Mouse (Mus musculus) forebrain, postnatal 0 days (tissue): ENCODE results near the gene March2. TPM values are rescaled to one million over a fixed set of nuclear protein-coding genes. Genes with fewer than 3 reads are reported as not detected.
A peak's percentile ranks its signal among the peaks of the same experiment; 100 is the strongest.

Experiments
- ATAC-seq: fragments of 200-750 bp; cut with Nextera tagmentation; 2 replicates; pipeline ENCODE4 v1.8.0; 2017; ENCODE audit warnings: mild to moderate bottlenecking, moderate library complexity
- DNase-seq: peaks from one replicate; pipeline ENCODE4 v3.0.0-alpha.2; 2015
- H3K27ac ChIP-seq: fragments of 300-500 bp; sonication (generic); 2 replicates; pipeline ENCODE4 v1.5.1; 2014; ENCODE audit warnings: low read depth, mild to moderate bottlenecking, antibody characterized with exemption, low read length, moderate library complexity, mixed read lengths
- H3K27me3 ChIP-seq: fragments of 300-500 bp; sonication (generic); 2 replicates; pipeline ENCODE4 v1.6.1; 2014; ENCODE audit warnings: mild to moderate bottlenecking, low read length, mixed read lengths; ENCODE audit not compliant: insufficient read depth
- H3K36me3 ChIP-seq: fragments of 300-500 bp; sonication (generic); 2 replicates; pipeline ENCODE4 v1.6.1; 2014; ENCODE audit warnings: mild to moderate bottlenecking, moderate library complexity; ENCODE audit not compliant: insufficient read depth
- H3K4me1 ChIP-seq: fragments of 300-500 bp; sonication (generic); 2 replicates; pipeline ENCODE4 v1.6.1; 2014; ENCODE audit warnings: antibody characterized with exemption; ENCODE audit not compliant: insufficient read depth
- H3K4me2 ChIP-seq: fragments of 300-500 bp; sonication (generic); 2 replicates; pipeline ENCODE4 v1.6.1; 2014; ENCODE audit warnings: low read depth, mild to moderate bottlenecking, moderate library complexity
- H3K4me3 ChIP-seq: fragments of 300-500 bp; sonication (generic); 2 replicates; pipeline ENCODE4 v1.5.1; 2014; ENCODE audit warnings: low read depth, low read length, mixed read lengths
- H3K9ac ChIP-seq: fragments of 300-500 bp; sonication (generic); 2 replicates; pipeline ENCODE4 v1.6.1; 2014; ENCODE audit warnings: mild to moderate bottlenecking
- H3K9me3 ChIP-seq: fragments of 300-500 bp; sonication (generic); 2 replicates; pipeline ENCODE4 v1.6.1; 2016; ENCODE audit warnings: low read length
- CTCF ChIP-seq: sonication (generic); IDR thresholded peaks from 2 replicates; pipeline ENCODE4 v1.5.1; 2016; ENCODE audit warnings: antibody characterized with exemption, control low read depth, low read depth
- WGBS: fragments of 180-500 bp; shearing (Covaris S2); extraction: QIAGEN DNeasy Blood & Tissue Kit; methylation state at CpG from one replicate; pipeline ENCODE4 v1.1.7; 2014; 5-methylcytosine and 5-hydroxymethylcytosine counted together
- polyA plus RNA-seq: library from polyadenylated mRNA; unstranded; fragments of >200 nt; fragmentation: Nextera tagmentation; extraction: Ambion mirVana; gene quantifications from 2 replicates; pipeline ENCODE4 v1.2.1, GENCODE M21; 2015
- total RNA-seq: library from RNA; depleted of rRNA; stranded (reverse); fragments of >200 nt; gene quantifications from 2 replicates; pipeline ENCODE4 v1.2.3, GENCODE M21; 2014

The March2 gene
- total and polyA plus RNA-seq, 2 experiments from 2014 or later = 72.5 to 96.5 TPM

GRCm38 (mm10) chr17:33755418-33756107, 37.1 kb upstream of the March2 start:
- no peaks in the 10 kb centered on the region for H3K9me3 ChIP-seq
- H3K36me3 ChIP-seq = peaks cover 4% of the 10 kb centered on the region; the same call in 1 of the 2 replicates
- no peaks in the 10 kb centered on the region for H3K27me3 ChIP-seq
- WGBS = 81% methylated on average over 10 of the region's 10 CpGs
- ATAC-seq (no peak), DNase-seq (no peak)
- H3K27ac ChIP-seq = no peak overlapping the region
- no peak for TF ChIP-seq CTCF
- no peak overlapping the region for H3K4me2 ChIP-seq
- H3K4me1 ChIP-seq = peaks cover 22% of the 10 kb centered on the region
- H3K9ac ChIP-seq = no peak overlapping the region
- H3K4me3 ChIP-seq = no peak overlapping the region

GRCm38 (mm10) chr17:33754656-33755055, 36.2 kb upstream of the March2 start:
- WGBS = 64% methylated on average over 1 of the region's 1 CpGs
- peaks cover 4% of the 10 kb centered on the region; the same call in 1 of the 2 replicates for H3K36me3 ChIP-seq
- ATAC-seq (no peak), DNase-seq (no peak)
- no peak overlapping the region for H3K9ac ChIP-seq
- H3K27me3 ChIP-seq = no peaks in the 10 kb centered on the region
- no peaks in the 10 kb centered on the region for H3K9me3 ChIP-seq
- H3K4me1 ChIP-seq = peaks cover 22% of the 10 kb centered on the region
- H3K4me2 ChIP-seq = no peak overlapping the region
- no peak overlapping the region for H3K4me3 ChIP-seq
- TF ChIP-seq CTCF = peak; percentile 28; the same call in 1 of the 2 replicates
- no peak overlapping the region for H3K27ac ChIP-seq

GRCm38 (mm10) chr17:33752297-33752696, 33.8 kb upstream of the March2 start:
- Histone ChIP-seq H3K4me2 (no peak overlapping the region), H3K9me3 (no peaks in the 10 kb centered on the region), H3K27me3 (no peaks in the 10 kb centered on the region), H3K9ac (no peak overlapping the region), H3K27ac (no peak overlapping the region), H3K36me3 (peaks cover 27% of the 10 kb centered on the region), H3K4me1 (peaks cover 3% of the 10 kb centered on the region; the same call in 1 of the 2 replicates), H3K4me3 (no peak overlapping the region)
- no peak for TF ChIP-seq CTCF
- no peak for DNase-seq
- no peak for ATAC-seq
- 100% methylated on average over 2 of the region's 2 CpGs for WGBS

- H3K4me3 ChIP-seq = no peak overlapping the region
- no peaks in the 10 kb centered on the region for H3K9me3 ChIP-seq
- ATAC-seq (no peak), DNase-seq (no peak)
- H3K36me3 ChIP-seq = peaks cover 30% of the 10 kb centered on the region
- no peak overlapping the region for H3K27ac ChIP-seq
- H3K9ac ChIP-seq = no peak overlapping the region
- no peaks in the 10 kb centered on the region for H3K27me3 ChIP-seq
- no peak for TF ChIP-seq CTCF
- no peak overlapping the region for H3K4me2 ChIP-seq
- no peaks in the 10 kb centered on the region for H3K4me1 ChIP-seq
These were observed 32.7 kb upstream of the March2 start for GRCm38 (mm10) chr17:33751181-33751580.

GRCm38 (mm10) chr17:33749451-33749850, 31.0 kb upstream of the March2 start:
- no peak overlapping the region for H3K9ac ChIP-seq
- 94% methylated on average over 5 of the region's 5 CpGs for WGBS
- H3K4me2 ChIP-seq = no peak overlapping the region
- no peak for TF ChIP-seq CTCF
- no peak overlapping the region for H3K27ac ChIP-seq
- DNase-seq (no peak), ATAC-seq (no peak)
- H3K4me1 ChIP-seq = no peaks in the 10 kb centered on the region
- no peak overlapping the region for H3K4me3 ChIP-seq
- H3K9me3 ChIP-seq = no peaks in the 10 kb centered on the region
- H3K27me3 ChIP-seq = no peaks in the 10 kb centered on the region
- peaks cover 46% of the 10 kb centered on the region for H3K36me3 ChIP-seq

GRCm38 (mm10) chr17:33746011-33746410, 27.5 kb upstream of the March2 start:
- Histone ChIP-seq H3K4me2 (no peak overlapping the region), H3K27ac (no peak overlapping the region), H3K9ac (no peak overlapping the region), H3K27me3 (no peaks in the 10 kb centered on the region), H3K4me1 (no peaks in the 10 kb centered on the region), H3K36me3 (peaks cover 41% of the 10 kb centered on the region), H3K9me3 (no peaks in the 10 kb centered on the region), H3K4me3 (no peak overlapping the region)
- ATAC-seq (peak; percentile 27), DNase-seq (peak; percentile 55)
- peak; percentile 66 for TF ChIP-seq CTCF
- 59% methylated on average over 2 of the region's 2 CpGs for whole genome bisulfite sequencing

GRCm38 (mm10) chr17:33744686-33745384, 26.4 kb upstream of the March2 start:
- Histone ChIP-seq H3K36me3 (peaks cover 41% of the 10 kb centered on the region), H3K9me3 (no peaks in the 10 kb centered on the region), H3K27me3 (no peaks in the 10 kb centered on the region), H3K27ac (no peak overlapping the region), H3K9ac (no peak overlapping the region), H3K4me3 (no peak overlapping the region), H3K4me1 (no peaks in the 10 kb centered on the region), H3K4me2 (no peak overlapping the region)
- TF ChIP-seq CTCF = no peak
- ATAC-seq = no peak
- whole genome bisulfite sequencing = 93% methylated on average over 5 of the region's 5 CpGs
- no peak for DNase-seq
